Mouse (Mus musculus) C2C12 (cell line): ENCODE measurements around the gene Chchd10.

Experiments used
- CTCF ChIP-seq: IDR thresholded peaks from one replicate; pipeline ENCODE4 v1.5.1; 2011; ENCODE audit not compliant: control insufficient read depth, insufficient read depth, insufficient read length
- MAX ChIP-seq: IDR thresholded peaks from one replicate; pipeline ENCODE4 v1.6.1; 2011; ENCODE audit warnings: mild to moderate bottlenecking, control low read depth
- MYOD1 ChIP-seq: IDR thresholded peaks from one replicate; pipeline ENCODE4 v1.6.1; 2011; ENCODE audit warnings: low read depth; ENCODE audit not compliant: control insufficient read depth, insufficient read length

DNA sequence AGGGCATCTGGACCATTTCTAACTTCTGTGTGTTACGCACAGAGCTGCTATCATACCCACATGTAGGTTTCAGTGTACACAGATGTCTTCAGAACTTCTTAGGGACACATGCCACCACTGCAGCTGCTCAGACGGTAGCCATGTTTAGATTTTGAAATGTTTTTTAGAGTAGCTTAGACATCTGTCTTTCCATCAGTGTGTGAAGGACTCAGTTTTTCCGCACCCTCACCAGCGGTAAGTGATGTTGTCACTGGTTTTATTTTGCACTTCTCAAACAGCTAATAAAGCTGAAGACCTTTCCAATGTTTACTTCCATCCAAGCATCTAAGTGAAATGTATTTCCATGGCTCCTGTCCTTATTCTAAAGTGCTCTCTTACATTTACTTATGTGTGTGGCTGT lies 26.0 kb upstream of the Chchd10 start:
- TF ChIP-seq CTCF = no peak
- TF ChIP-seq MYOD1 = no peak
- no peak for TF ChIP-seq MAX
